Mouse (Mus musculus): ENCODE measurements around the gene Nptxr. TPM values are rescaled to one million over a fixed set of nuclear protein-coding genes. Genes with fewer than 3 reads are reported as not detected.

Gene Nptxr
- polyA plus RNA-seq, 2 experiments = 0.09 to 0.11 TPM

DNA sequence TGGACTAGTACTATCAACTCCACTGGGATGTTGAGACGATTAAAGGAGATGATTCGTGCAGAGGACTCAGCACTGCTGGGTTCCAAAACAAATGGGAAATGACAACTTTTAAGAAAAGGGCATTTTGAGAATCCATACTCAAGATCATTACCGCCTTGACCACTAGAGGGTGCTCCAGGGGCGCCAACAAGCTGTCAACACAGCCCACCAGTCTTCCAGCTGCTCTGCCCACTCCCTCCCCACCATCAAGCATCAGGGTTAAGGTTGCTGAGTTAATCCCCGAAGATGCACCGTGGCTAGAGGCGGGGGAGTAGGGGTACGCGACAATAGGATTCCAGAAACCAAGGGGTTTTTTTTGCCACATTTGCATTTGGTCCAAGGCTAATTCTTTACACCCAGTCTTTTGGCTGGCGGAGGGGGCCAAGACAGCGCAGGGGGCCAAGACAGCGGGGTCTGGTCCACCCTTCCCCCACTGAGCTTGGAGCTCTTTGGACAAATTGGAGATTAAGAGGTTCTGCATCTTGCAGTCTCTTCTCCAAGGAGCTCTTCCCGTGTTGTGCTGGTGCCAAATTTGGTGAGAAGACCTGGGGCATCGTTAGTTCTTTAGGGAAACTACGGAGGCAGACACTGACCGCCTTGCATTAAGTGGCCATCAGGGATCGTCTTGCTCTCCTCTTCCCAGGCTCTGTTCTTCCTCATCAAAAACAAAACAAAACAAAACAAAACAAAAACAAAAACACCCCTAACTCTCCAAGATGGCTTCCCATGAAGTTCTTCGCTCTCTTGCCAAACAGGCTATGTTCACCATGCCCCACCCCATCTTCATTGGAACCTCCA lies 27.7 kb upstream of the Nptxr start:
- 42% methylated on average over 18 of the region's 18 CpGs for WGBS (ENCODE audit: insufficient replicate concordance)
- no peaks in the 10 kb centered on the region for H3K36me3 ChIP-seq (replicated peaks; ENCODE audit: control insufficient read depth, insufficient read depth, low read depth)
- ATAC-seq (ENCODE audit: insufficient read depth) (no peak), DNase-seq (ENCODE audit: low read depth in 3 of 3, low spot score in 3 of 3) (peak; percentile 45 to 53 (median 49))
- no peaks in the 10 kb centered on the region for H3K9me3 ChIP-seq (ENCODE audit: control insufficient read depth, low read length)
- H3K27ac ChIP-seq = no peak overlapping the region
- TF ChIP-seq EP300 (IDR thresholded peaks at IDR 0.05; ENCODE audit: low read depth) = no peak
- TF ChIP-seq CTCF (IDR thresholded peaks at IDR 0.05; ENCODE audit: low read depth) = peak; percentile 92
- H3K9ac ChIP-seq (replicated peaks) = no peak overlapping the region; the same call in 1 of the 2 replicates
- H3K4me1 ChIP-seq (replicated peaks; ENCODE audit: control insufficient read depth in 2 of 2, insufficient read depth in 2 of 2, low read length in 1 of 2) = peaks cover 0 to 9% of the 10 kb centered on the region in 2 experiments; a peak in 2 of 4 replicates
- H3K4me3 ChIP-seq (ENCODE audit: insufficient read depth in 1 of 2, low read depth in 2 of 2, low read length in 2 of 2) = peak overlapping the region in 1 of 2 experiments; percentile 80; a peak in 2 of 4 replicates
- H3K4me2 ChIP-seq (ENCODE audit: low read depth) = peak overlapping the region; percentile 70
- no peaks in the 10 kb centered on the region; the same call in 1 of the 2 replicates for H3K27me3 ChIP-seq (ENCODE audit: control insufficient read depth, insufficient read depth, low read length)

DNA sequence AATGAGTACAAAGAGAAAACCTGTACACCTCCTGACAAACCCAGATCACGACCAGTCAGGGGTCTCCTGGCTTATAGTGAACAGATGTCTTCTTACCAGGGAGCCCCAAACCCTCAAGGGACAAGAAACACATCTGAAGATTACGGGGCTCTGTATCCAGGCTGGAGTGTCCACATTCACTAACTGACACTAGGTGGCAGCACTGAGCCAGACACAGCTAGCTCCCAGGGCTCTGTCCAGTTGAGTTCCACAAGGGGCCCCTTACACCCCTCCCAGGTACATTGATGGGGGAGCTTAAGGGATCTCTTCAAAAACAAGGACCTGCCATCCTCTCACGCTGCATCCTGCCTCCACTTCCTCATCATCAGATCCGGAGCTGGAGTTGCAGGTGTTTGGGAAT lies 25.8 kb upstream of the Nptxr start:
- peak; percentile 56 to 64 (median 59) for DNase-seq (ENCODE audit: low read depth in 3 of 3, low spot score in 3 of 3)
- Histone ChIP-seq H3K27me3 (ENCODE audit: control insufficient read depth, insufficient read depth, low read length) (no peaks in the 10 kb centered on the region; the same call in 1 of the 2 replicates), H3K4me2 (ENCODE audit: low read depth) (no peak overlapping the region), H3K9me3 (ENCODE audit: control insufficient read depth, low read length) (no peaks in the 10 kb centered on the region), H3K4me3 (ENCODE audit: insufficient read depth in 1 of 2, low read depth in 2 of 2, low read length in 2 of 2) (no peak overlapping the region), H3K9ac (replicated peaks) (no peak overlapping the region), H3K4me1 (replicated peaks; ENCODE audit: control insufficient read depth in 2 of 2, insufficient read depth in 2 of 2, low read length in 1 of 2) (peaks cover 0 to 9% of the 10 kb centered on the region in 2 experiments; a peak in 2 of 4 replicates), H3K27ac (no peak overlapping the region), H3K36me3 (replicated peaks; ENCODE audit: control insufficient read depth, insufficient read depth, low read depth) (no peaks in the 10 kb centered on the region)
- no peak for TF ChIP-seq EP300 (IDR thresholded peaks at IDR 0.05; ENCODE audit: low read depth)
- peak; percentile 94 for TF ChIP-seq CTCF (IDR thresholded peaks at IDR 0.05; ENCODE audit: low read depth)
- 13% methylated on average over 4 of the region's 4 CpGs for WGBS (ENCODE audit: insufficient replicate concordance)
- peak; percentile 27; the same call in 1 of the 2 replicates for ATAC-seq (ENCODE audit: insufficient read depth)

DNA sequence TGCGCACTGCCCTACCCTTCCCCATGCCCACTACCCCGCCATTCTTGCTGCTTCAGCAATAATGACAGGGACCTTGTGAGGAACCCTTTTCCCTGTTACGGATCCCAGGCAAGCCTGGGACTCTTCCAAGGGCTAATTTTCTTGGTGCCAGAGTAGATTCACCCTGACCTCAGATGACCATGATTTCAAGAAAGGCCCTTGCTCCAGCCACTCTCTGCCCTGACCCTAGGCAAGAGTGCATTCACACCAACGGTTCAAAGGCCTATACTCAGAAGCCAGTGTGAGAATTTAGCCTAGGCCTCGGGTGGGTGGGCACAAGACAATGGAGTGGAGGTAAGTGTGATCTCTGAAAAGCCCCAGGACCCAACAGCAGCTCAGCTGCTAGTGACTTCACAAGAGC lies 24.9 kb upstream of the Nptxr start:
- H3K36me3 ChIP-seq (replicated peaks; ENCODE audit: control insufficient read depth, insufficient read depth, low read depth) = no peaks in the 10 kb centered on the region
- H3K9me3 ChIP-seq (ENCODE audit: control insufficient read depth, low read length) = no peaks in the 10 kb centered on the region
- H3K27ac ChIP-seq = no peak overlapping the region
- no peaks in the 10 kb centered on the region; the same call in 1 of the 2 replicates for H3K27me3 ChIP-seq (ENCODE audit: control insufficient read depth, insufficient read depth, low read length)
- 71% methylated on average over 5 of the region's 5 CpGs for WGBS (ENCODE audit: insufficient replicate concordance)
- H3K4me3 ChIP-seq (ENCODE audit: insufficient read depth in 1 of 2, low read depth in 2 of 2, low read length in 2 of 2) = no peak overlapping the region
- H3K4me2 ChIP-seq (ENCODE audit: low read depth) = no peak overlapping the region
- H3K4me1 ChIP-seq (replicated peaks; ENCODE audit: control insufficient read depth in 2 of 2, insufficient read depth in 2 of 2, low read length in 1 of 2) = peaks cover 0 to 9% of the 10 kb centered on the region in 2 experiments; a peak in 2 of 4 replicates
- no peak for ATAC-seq (ENCODE audit: insufficient read depth)
- DNase-seq (ENCODE audit: low read depth in 3 of 3, low spot score in 3 of 3) = no peak
- no peak overlapping the region for H3K9ac ChIP-seq (replicated peaks)
- TF ChIP-seq EP300 (IDR thresholded peaks at IDR 0.05; ENCODE audit: low read depth) (no peak), CTCF (IDR thresholded peaks at IDR 0.05; ENCODE audit: low read depth) (no peak)

DNA sequence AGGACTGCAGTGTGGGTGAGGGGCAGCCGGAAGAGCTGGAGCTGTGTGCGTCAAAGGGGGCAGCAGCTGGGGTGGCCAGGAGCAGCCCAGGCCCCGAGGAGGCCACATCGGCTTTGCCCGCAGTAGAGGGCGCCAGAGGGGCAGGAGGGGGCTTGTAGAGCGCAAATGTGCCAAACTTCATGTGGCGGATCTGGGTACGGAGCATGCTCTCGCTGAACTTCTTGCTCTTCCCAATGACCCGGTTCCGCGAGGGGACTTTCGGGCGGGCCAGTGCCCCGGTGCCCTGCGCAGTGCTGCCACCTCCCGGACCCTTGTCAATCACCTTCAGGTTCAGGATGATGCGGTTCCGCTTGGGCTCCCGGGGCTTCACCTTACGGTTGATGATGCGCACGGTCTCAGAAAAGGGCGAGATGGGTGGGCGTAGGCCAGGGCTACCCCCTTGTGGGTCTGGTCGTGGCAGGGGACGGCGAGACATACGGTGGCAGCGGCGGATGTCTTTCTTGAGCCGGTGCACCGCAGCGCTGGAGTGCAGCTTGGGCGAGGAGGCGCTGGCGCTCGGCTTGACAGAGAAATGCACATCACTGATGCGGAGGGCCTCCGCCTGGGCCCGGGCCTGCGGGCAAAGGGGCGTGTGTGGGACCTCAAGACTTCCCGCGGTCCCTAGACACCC lies 23.9 kb upstream of the Nptxr start:
- H3K36me3 ChIP-seq (replicated peaks; ENCODE audit: control insufficient read depth, insufficient read depth, low read depth) = no peaks in the 10 kb centered on the region
- H3K27ac ChIP-seq = no peak overlapping the region
- ATAC-seq (ENCODE audit: insufficient read depth) (no peak), DNase-seq (ENCODE audit: low read depth in 3 of 3, low spot score in 3 of 3) (no peak)
- TF ChIP-seq EP300 (IDR thresholded peaks at IDR 0.05; ENCODE audit: low read depth) (no peak), CTCF (IDR thresholded peaks at IDR 0.05; ENCODE audit: low read depth) (peak; percentile 53)
- H3K9ac ChIP-seq (replicated peaks) = no peak overlapping the region
- no peaks in the 10 kb centered on the region for H3K27me3 ChIP-seq (ENCODE audit: control insufficient read depth, insufficient read depth, low read length)
- H3K4me2 ChIP-seq (ENCODE audit: low read depth) = no peak overlapping the region
- peaks cover 0 to 9% of the 10 kb centered on the region in 2 experiments; a peak in 2 of 4 replicates for H3K4me1 ChIP-seq (replicated peaks; ENCODE audit: control insufficient read depth in 2 of 2, insufficient read depth in 2 of 2, low read length in 1 of 2)
- 69% methylated on average over 46 of the region's 46 CpGs for WGBS (ENCODE audit: insufficient replicate concordance)
- H3K9me3 ChIP-seq (ENCODE audit: control insufficient read depth, low read length) = no peaks in the 10 kb centered on the region
- no peak overlapping the region for H3K4me3 ChIP-seq (ENCODE audit: insufficient read depth in 1 of 2, low read depth in 2 of 2, low read length in 2 of 2)

DNA sequence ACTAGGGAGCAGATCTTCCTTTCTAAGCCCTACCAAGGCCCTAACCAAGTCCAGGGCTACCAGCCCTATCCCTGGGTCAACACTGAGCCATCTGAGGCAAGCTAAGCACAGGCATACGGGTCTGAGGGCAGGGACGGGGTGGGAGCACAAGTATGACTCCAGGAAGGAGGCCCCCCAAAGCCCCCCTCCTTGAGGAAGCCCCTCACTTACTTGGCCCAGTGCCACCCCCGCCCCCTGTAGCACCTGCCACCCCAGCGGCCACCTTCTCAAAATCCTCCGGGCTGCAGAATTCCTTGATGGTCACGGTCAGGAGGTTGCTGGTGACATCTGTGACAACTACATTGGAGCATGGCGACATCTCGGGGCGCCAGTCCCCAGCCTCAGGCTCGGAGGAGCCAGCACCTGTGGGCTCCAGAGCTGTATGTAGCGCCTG lies 23.2 kb upstream of the Nptxr start:
- WGBS (ENCODE audit: insufficient replicate concordance) = 76% methylated on average over 11 of the region's 11 CpGs
- Histone ChIP-seq H3K36me3 (replicated peaks; ENCODE audit: control insufficient read depth, insufficient read depth, low read depth) (no peaks in the 10 kb centered on the region), H3K27me3 (ENCODE audit: control insufficient read depth, insufficient read depth, low read length) (no peaks in the 10 kb centered on the region), H3K9me3 (ENCODE audit: control insufficient read depth, low read length) (no peaks in the 10 kb centered on the region), H3K27ac (no peak overlapping the region), H3K4me3 (ENCODE audit: insufficient read depth in 1 of 2, low read depth in 2 of 2, low read length in 2 of 2) (no peak overlapping the region), H3K4me1 (replicated peaks; ENCODE audit: control insufficient read depth in 2 of 2, insufficient read depth in 2 of 2, low read length in 1 of 2) (peaks cover 0 to 6% of the 10 kb centered on the region in 2 experiments; a peak in 2 of 4 replicates), H3K9ac (replicated peaks) (no peak overlapping the region), H3K4me2 (ENCODE audit: low read depth) (no peak overlapping the region)
- ATAC-seq (ENCODE audit: insufficient read depth) (no peak), DNase-seq (ENCODE audit: low read depth in 3 of 3, low spot score in 3 of 3) (no peak)
- no peak for TF ChIP-seq EP300 (IDR thresholded peaks at IDR 0.05; ENCODE audit: low read depth)
- TF ChIP-seq CTCF (IDR thresholded peaks at IDR 0.05; ENCODE audit: low read depth) = no peak
